Mouse (Mus musculus) cerebellum, adult 2 months (tissue): ENCODE results near the gene Adamts16. TPM values are rescaled to one million over a fixed set of nuclear protein-coding genes. Genes with fewer than 3 reads are reported as not detected.
"Not testable (repeated sequence)": the region's sequence is repeated elsewhere in the genome, so short reads cannot be mapped to it uniquely, and the experiment has no call there.

Experiments
- DNase-seq, 2 experiments: peaks; one replicate each; pipeline ENCODE4 v3.0.0; 2021
- H3K27ac ChIP-seq: fragments of 200-500 bp; 2 replicates; pipeline ENCODE4 v1.5.1; 2012; ENCODE audit warnings: low read length, control low read depth, inconsistent platforms; ENCODE audit not compliant: insufficient read depth
- H3K27me3 ChIP-seq: fragments of 200-500 bp; 2 replicates; pipeline ENCODE4 v1.6.1; 2012; ENCODE audit warnings: inconsistent platforms, mild to moderate bottlenecking, low read length, moderate library complexity; ENCODE audit not compliant: control insufficient read depth, insufficient read depth
- H3K4me1 ChIP-seq: fragments of 200-500 bp; 2 replicates; pipeline ENCODE4 v1.6.1; 2011; ENCODE audit warnings: low read length; ENCODE audit not compliant: control insufficient read depth, insufficient read depth
- H3K4me3 ChIP-seq: fragments of 200-500 bp; replicated peaks from 2 replicates; pipeline ENCODE3; 2011; ENCODE audit warnings: mild to moderate bottlenecking, low read depth, low read length, control low read depth; ENCODE audit not compliant: insufficient read depth
- CTCF ChIP-seq: fragments of 200-500 bp; IDR thresholded peaks from 2 replicates; pipeline ENCODE4 v1.5.1; 2011; ENCODE audit warnings: low read depth, mild to moderate bottlenecking, control low read depth, low read length, moderate library complexity, borderline replicate concordance; ENCODE audit not compliant: insufficient read depth
- POLR2A ChIP-seq: fragments of 200-500 bp; IDR thresholded peaks from 2 replicates; pipeline ENCODE4 v1.6.1; 2011; ENCODE audit warnings: low read length, control low read depth, borderline replicate concordance; ENCODE audit not compliant: insufficient read depth
- WGBS: fragments of 180-500 bp; shearing (Covaris S2); methylation state at CpG from one replicate; pipeline ENCODE4 v1.1.7; 2018; 5-methylcytosine and 5-hydroxymethylcytosine counted together
- polyA plus RNA-seq: library from polyadenylated mRNA; depleted of rRNA; stranded (reverse); fragments of >200 nt; gene quantifications from 2 replicates; pipeline ENCODE4 v1.2.3, GENCODE M21; 2012; rRNA removed

The Adamts16 gene
- polyA plus RNA-seq = 6.2 and 7.4 TPM in 2 replicates

GRCm38 (mm10) chr13:70841421-70841904, at the start of gene Adamts16:
Adamts16 (minus strand) TSS chr13:70841811.
- DNase-seq = peak; percentile 21 to 44
- no peaks in the 10 kb centered on the region for H3K4me1 ChIP-seq
- H3K27ac ChIP-seq = no peak within 1 kb of the TSS
- WGBS = 2% methylated on average over 17 of the region's 18 CpGs
- no peaks in the 10 kb centered on the region for H3K27me3 ChIP-seq
- H3K4me3 ChIP-seq = peak within 1 kb of the TSS; percentile 39
- TF ChIP-seq CTCF (no peak), POLR2A (no peak)

GRCm38 (mm10) chr13:70887136-70887535, 45.5 kb upstream of the Adamts16 start:
- TF ChIP-seq POLR2A = no peak
- no peak for TF ChIP-seq CTCF
- 81% methylated on average over 1 of the region's 1 CpGs for WGBS
- Histone ChIP-seq H3K27me3 (no peaks in the 10 kb centered on the region; the same call in 1 of the 2 replicates), H3K4me3 (no peak overlapping the region), H3K4me1 (peaks cover 4% of the 10 kb centered on the region; the same call in 1 of the 2 replicates), H3K27ac (no peak overlapping the region)
- DNase-seq = no peak

- Histone ChIP-seq H3K27ac (no peak overlapping the region), H3K4me3 (no peak overlapping the region), H3K27me3 (no peaks in the 10 kb centered on the region; the same call in 1 of the 2 replicates), H3K4me1 (peaks cover 4% of the 10 kb centered on the region; the same call in 1 of the 2 replicates)
- peak in 1 of 2 experiments; percentile 8 for DNase-seq
- WGBS = 49% methylated on average over 2 of the region's 2 CpGs
- TF ChIP-seq CTCF (no peak), POLR2A (no peak)
These were observed 43.4 kb upstream of the Adamts16 start for GRCm38 (mm10) chr13:70885006-70885405.

- DNase-seq = peak; percentile 64 to 76
- H3K4me3 ChIP-seq = no peak overlapping the region
- peaks cover 4% of the 10 kb centered on the region; the same call in 1 of the 2 replicates for H3K4me1 ChIP-seq
- no peaks in the 10 kb centered on the region; the same call in 1 of the 2 replicates for H3K27me3 ChIP-seq
- no peak overlapping the region for H3K27ac ChIP-seq
- TF ChIP-seq CTCF (no peak), POLR2A (no peak)
- 7% methylated on average over 12 of the region's 12 CpGs for WGBS
These were observed 42.6 kb upstream of the Adamts16 start for GRCm38 (mm10) chr13:70883891-70884890.

- H3K4me3 ChIP-seq, H3K27me3 ChIP-seq, H3K4me1 ChIP-seq, DNase-seq, H3K27ac ChIP-seq: not testable (repeated sequence)
- WGBS = 72% methylated on average over 2 of the region's 2 CpGs
These were observed 38.4 kb upstream of the Adamts16 start for GRCm38 (mm10) chr13:70879971-70880370.

- WGBS = 98% methylated on average over 1 of the region's 1 CpGs
- H3K4me3 ChIP-seq = no peak overlapping the region
- TF ChIP-seq POLR2A = no peak
- TF ChIP-seq CTCF = no peak
- no peaks in the 10 kb centered on the region; the same call in 1 of the 2 replicates for H3K27me3 ChIP-seq
- no peaks in the 10 kb centered on the region for H3K4me1 ChIP-seq
- no peak for DNase-seq
- H3K27ac ChIP-seq = no peak overlapping the region
These were observed 35.9 kb upstream of the Adamts16 start for GRCm38 (mm10) chr13:70877550-70877913.

GRCm38 (mm10) chr13:70876648-70877549, 35.3 kb upstream of the Adamts16 start:
- no peak overlapping the region for H3K4me3 ChIP-seq
- H3K27ac ChIP-seq = no peak overlapping the region
- TF ChIP-seq CTCF = no peak
- TF ChIP-seq POLR2A = no peak
- no peaks in the 10 kb centered on the region; the same call in 1 of the 2 replicates for H3K27me3 ChIP-seq
- no peak for DNase-seq
- no peaks in the 10 kb centered on the region for H3K4me1 ChIP-seq
- WGBS = 23% methylated on average over 10 of the region's 10 CpGs
